ENCODE assay signal across 8 mouse cellular contexts in genomic region chr8:121907587-121908248, GRCm38 (mm10). TPM values are rescaled to one million over a fixed set of nuclear protein-coding genes. Genes with fewer than 3 reads are reported as not detected.
DNase-seq lines count a peak whose midpoint lies in the region; ATAC-seq and TF ChIP-seq lines count a peak whose summit lies in the region.

Slc7a5 (minus strand) TSS chr8:121907694.

- H3K27ac ChIP-seq in bone marrow, adult 2 months (ENCODE audit: control insufficient read depth, insufficient read depth, low read depth, low read length, poor library complexity) = peak within 1 kb of the TSS; percentile 45
- H3K27ac ChIP-seq in embryonic facial prominence, embryonic 15.5 days (replicated peaks) = no peak within 1 kb of the TSS
- no peak within 1 kb of the TSS for H3K27ac ChIP-seq in kidney, embryonic 14.5 days (ENCODE audit: low read depth, low read length)
- 0 out of 2 replicates have a peak within 1 kb of the TSS, but pooled peaks have one; percentile 11 for H3K27ac ChIP-seq in limb, embryonic 15.5 days

- H3K27me3 ChIP-seq in embryonic facial prominence, embryonic 15.5 days = 0 out of 2 replicates have a peak, but pooled peaks cover 7% of the 10 kb centered on the region
- no peaks in the 10 kb centered on the region for H3K27me3 ChIP-seq in kidney, embryonic 14.5 days (ENCODE audit: control insufficient read depth, insufficient read depth, low read length)
- peaks cover 9% of the 10 kb centered on the region; the same call in 1 of the 2 replicates for H3K27me3 ChIP-seq in limb, embryonic 15.5 days

- DNase-seq in 416B (ENCODE audit: low read depth) = peak; percentile 97
- peak; percentile 94 to 95 for DNase-seq in heart, adult 9 months (ENCODE audit: low spot score in 2 of 2)
- DNase-seq in monocyte, adult 2 months (ENCODE audit: low read depth in 1 of 2, low spot score in 2 of 2) = peak; percentile 84 to 92
- DNase-seq in spleen, postnatal 36 days (ENCODE audit: low spot score in 2 of 2) = peak; percentile 96

- peak within 1 kb of the TSS; percentile 96 for H3K4me3 ChIP-seq in bone marrow, adult 2 months (replicated peaks; ENCODE audit: control insufficient read depth, low read depth, low read length)
- H3K4me3 ChIP-seq in embryonic facial prominence, embryonic 15.5 days (replicated peaks) = peak within 1 kb of the TSS; percentile 63
- H3K4me3 ChIP-seq in kidney, embryonic 14.5 days (ENCODE audit: low read length) = peak within 1 kb of the TSS; percentile 80
- H3K4me3 ChIP-seq in limb, embryonic 15.5 days = peak within 1 kb of the TSS; percentile 82

- peak; percentile 92 for ATAC-seq in embryonic facial prominence, embryonic 15.5 days (ENCODE audit: insufficient number of reproducible peaks, low FRiP score, low TSS enrichment, low read depth)
- peak; percentile 92 for ATAC-seq in kidney, embryonic 14.5 days (ENCODE audit: low FRiP score, low TSS enrichment)
- ATAC-seq in limb, embryonic 15.5 days (ENCODE audit: insufficient number of reproducible peaks, low FRiP score, low TSS enrichment, low read depth) = peak; percentile 90

- TF ChIP-seq CTCF in bone marrow, adult 2 months (IDR thresholded peaks at IDR 0.05; ENCODE audit: control insufficient read depth, insufficient read depth, low read length) = no peak

- peaks cover 1% of the 10 kb centered on the region; the same call in 1 of the 2 replicates for H3K4me1 ChIP-seq in bone marrow, adult 2 months (ENCODE audit: control insufficient read depth, insufficient read depth, low read length)
- peaks cover 40% of the 10 kb centered on the region for H3K4me1 ChIP-seq in embryonic facial prominence, embryonic 15.5 days
- H3K4me1 ChIP-seq in kidney, embryonic 14.5 days (ENCODE audit: control insufficient read depth, insufficient read depth, low read length) = peaks cover 25% of the 10 kb centered on the region
- peaks cover 40% of the 10 kb centered on the region for H3K4me1 ChIP-seq in limb, embryonic 15.5 days

- TF ChIP-seq POLR2A in bone marrow, adult 2 months (IDR thresholded peaks at IDR 0.05; ENCODE audit: borderline replicate concordance, control insufficient read depth, low read depth, low read length) = peak; percentile 97

- H3K4me2 ChIP-seq in embryonic facial prominence, embryonic 15.5 days (replicated peaks) = peak within 1 kb of the TSS; percentile 96
- H3K4me2 ChIP-seq in kidney, embryonic 14.5 days (replicated peaks; ENCODE audit: low read depth, low read length) = peak within 1 kb of the TSS; percentile 97
- peak within 1 kb of the TSS; percentile 96 for H3K4me2 ChIP-seq in limb, embryonic 15.5 days

- H3K9me3 ChIP-seq in embryonic facial prominence, embryonic 15.5 days (replicated peaks) = no peaks in the 10 kb centered on the region
- no peaks in the 10 kb centered on the region for H3K9me3 ChIP-seq in kidney, embryonic 14.5 days (ENCODE audit: control insufficient read depth, low read length)
- H3K9me3 ChIP-seq in limb, embryonic 15.5 days = no peaks in the 10 kb centered on the region

- WGBS in bone marrow, adult 2 months = under 1% methylated on average over 61 of the region's 61 CpGs
- under 1% methylated on average over 60 of the region's 61 CpGs for WGBS in embryonic facial prominence, embryonic 15.5 days
- WGBS in kidney, embryonic 14.5 days = under 1% methylated on average over 44 of the region's 61 CpGs
- WGBS in limb, embryonic 15.5 days = under 1% methylated on average over 60 of the region's 61 CpGs

- no peaks in the 10 kb centered on the region for H3K36me3 ChIP-seq in embryonic facial prominence, embryonic 15.5 days
- no peaks in the 10 kb centered on the region for H3K36me3 ChIP-seq in kidney, embryonic 14.5 days (ENCODE audit: control insufficient read depth, insufficient read depth, low read length)
- no peaks in the 10 kb centered on the region for H3K36me3 ChIP-seq in limb, embryonic 15.5 days

- peak within 1 kb of the TSS; percentile 35 for H3K9ac ChIP-seq in embryonic facial prominence, embryonic 15.5 days
- peak within 1 kb of the TSS; percentile 73 for H3K9ac ChIP-seq in kidney, embryonic 14.5 days (ENCODE audit: low read depth, low read length)
- peak within 1 kb of the TSS; percentile 56 for H3K9ac ChIP-seq in limb, embryonic 15.5 days

RNA-seq across cellular contexts. Expression of gene Slc7a5, which starts in this region (rescaled TPM):
- 66.4 and 81.9 TPM in 2 replicates for polyA plus RNA-seq in bone marrow, adult 2 months (2011; ENCODE audit: insufficient read depth, insufficient read length, low replicate concordance, missing spikeins)
- 31.0 and 31.9 TPM in 2 replicates for polyA plus RNA-seq in embryonic facial prominence, embryonic 15.5 days (2015; fragmentation: Nextera tagmentation; extraction: Ambion mirVana)
- polyA plus RNA-seq in kidney, embryonic 14.5 days (2014; fragmentation: Nextera tagmentation; extraction: Ambion mirVana) = 16.8 and 25.9 TPM in 2 replicates
- polyA plus RNA-seq in limb, embryonic 15.5 days (2015; fragmentation: Nextera tagmentation; extraction: Ambion mirVana) = 24.5 and 27.4 TPM in 2 replicates

Comparison
In these comparisons a context has a peak if more than half of its experiments do, and no peak if none do; other contexts are left out.
1. H3K27ac ChIP-seq: peak in bone marrow, adult 2 months (single experiment) and limb, embryonic 15.5 days (single experiment); none in embryonic facial prominence, embryonic 15.5 days (single experiment) and kidney, embryonic 14.5 days (single experiment).
2. Peak in every context shown above with its lines, with median percentiles within 50 percentile points of each other: DNase-seq, H3K4me3 ChIP-seq, ATAC-seq, H3K4me2 ChIP-seq and H3K9ac ChIP-seq.